Mouse (Mus musculus) thymus, postnatal 0 days (tissue): ENCODE data around the gene BC035947. TPM values are rescaled to one million over a fixed set of nuclear protein-coding genes. Genes with fewer than 3 reads are reported as not detected.
"Not testable (repeated sequence)": the region's sequence is repeated elsewhere in the genome, so short reads cannot be mapped to it uniquely, and the experiment has no call there.

Experiments used
- DNase-seq: peaks from one replicate; pipeline ENCODE4 v3.0.0-alpha.2; 2015; ENCODE audit warnings: low spot score
- polyA plus RNA-seq: library from polyadenylated mRNA; unstranded; fragments of >200 nt; fragmentation: Nextera tagmentation; extraction: Ambion mirVana; gene quantifications from 2 replicates; pipeline ENCODE4 v1.2.1, GENCODE M21; 2015

Gene BC035947
- polyA plus RNA-seq, 1 experiment from 2014 or later: not detected

DNA sequence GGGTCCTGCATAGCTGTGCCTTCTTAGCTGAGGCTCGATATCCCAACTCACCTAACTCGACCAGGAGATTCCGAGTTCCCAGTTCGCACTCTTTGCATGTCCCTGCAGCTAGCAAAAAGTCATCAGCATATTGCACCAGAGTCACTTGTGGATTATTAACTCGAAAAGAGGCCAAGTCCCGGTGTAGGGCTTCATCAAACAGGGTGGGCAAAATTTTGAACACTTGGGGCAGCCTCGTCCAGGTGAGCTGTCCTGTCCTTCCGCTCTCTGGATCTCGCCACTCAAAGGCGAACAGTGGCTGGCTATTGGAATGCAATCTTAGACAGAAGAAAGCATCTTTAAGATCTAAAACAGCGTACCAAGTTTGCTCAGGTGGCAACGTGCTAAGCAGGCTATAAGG lies 10.1 kb downstream of the BC035947 start:
- not testable (repeated sequence) for DNase-seq

DNA sequence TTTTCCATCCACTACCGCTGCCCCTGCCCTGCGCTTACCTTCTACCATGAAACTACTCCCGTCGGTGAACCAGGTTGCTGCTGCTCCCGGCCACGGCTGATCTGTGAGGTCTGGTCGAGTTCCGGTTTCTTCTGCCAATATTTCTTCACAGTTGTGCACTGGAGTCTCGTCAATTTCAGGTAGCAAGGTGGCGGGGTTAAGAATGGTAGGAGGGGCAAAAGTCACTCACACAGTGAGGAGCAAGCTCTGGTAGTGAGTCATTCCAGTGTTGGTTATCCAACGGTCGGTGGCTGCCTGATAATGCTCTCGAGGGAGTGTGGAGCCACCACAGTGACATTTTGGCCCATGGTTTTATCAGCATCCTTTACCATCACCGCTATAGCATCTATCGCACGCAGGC lies 10.9 kb downstream of the BC035947 start:
- no peak for DNase-seq

GRCm38 (mm10) chr1:78490143-78490542 lies 21.8 kb downstream of the BC035947 start:
- DNase-seq: no peak

GRCm38 (mm10) chr1:78488752-78489492 lies 23.0 kb downstream of the BC035947 start, which contains the start of gene Farsb:
TSS of gene Farsb (minus strand) at chr1:78488897.
- peak; percentile 92 for DNase-seq

- no peak for DNase-seq
Observed at GRCm38 (mm10) chr1:78488427-78488751, 23.6 kb downstream of the BC035947 start.

- no peak for DNase-seq
Observed at GRCm38 (mm10) chr1:78484361-78484760, 27.6 kb downstream of the BC035947 start.

GRCm38 (mm10) chr1:78483430-78483829 lies 28.5 kb downstream of the BC035947 start:
- no peak for DNase-seq

DNA sequence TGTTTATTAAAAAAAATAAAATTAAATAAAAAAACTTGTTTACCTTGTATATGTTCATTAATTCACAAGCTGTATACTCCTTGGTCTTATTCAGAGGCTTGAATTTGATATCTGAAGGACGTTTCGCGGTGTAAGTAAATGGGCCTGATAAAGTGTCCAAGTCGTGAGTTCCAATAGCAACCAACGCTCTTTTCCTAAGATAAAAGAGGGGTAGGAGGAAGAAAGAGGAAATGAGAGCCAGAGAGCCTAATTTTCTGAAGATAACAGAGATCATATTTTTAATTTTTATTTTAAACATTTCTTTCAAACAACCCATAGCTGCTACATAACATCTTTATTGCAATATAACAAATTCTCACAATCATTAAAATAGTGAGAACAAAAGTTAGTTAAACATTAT lies 39.5 kb downstream of the BC035947 start:
- no peak for DNase-seq

DNA sequence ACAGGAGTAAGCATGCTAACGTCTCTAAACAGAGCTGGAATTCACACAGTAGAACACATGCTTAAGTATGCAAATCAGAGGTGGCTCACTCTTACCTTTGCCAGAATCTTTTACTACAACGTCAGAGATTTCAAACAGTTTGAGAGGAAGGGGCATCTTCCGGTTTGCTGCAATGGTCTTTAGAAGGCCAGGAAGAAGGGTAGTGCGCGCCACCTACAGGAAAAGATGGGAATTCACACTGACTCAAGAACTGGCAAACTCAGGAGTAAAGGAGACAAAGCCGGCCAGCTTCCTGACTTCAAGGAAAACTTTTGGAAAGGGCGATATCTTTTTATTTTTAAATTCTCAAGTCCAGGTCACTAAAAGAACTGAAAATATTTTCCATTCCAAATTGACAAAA lies 57.3 kb downstream of the BC035947 start:
- peak; percentile 15 for DNase-seq

GRCm38 (mm10) chr1:78453886-78454285 lies 58.1 kb downstream of the BC035947 start:
- no peak for DNase-seq

DNA sequence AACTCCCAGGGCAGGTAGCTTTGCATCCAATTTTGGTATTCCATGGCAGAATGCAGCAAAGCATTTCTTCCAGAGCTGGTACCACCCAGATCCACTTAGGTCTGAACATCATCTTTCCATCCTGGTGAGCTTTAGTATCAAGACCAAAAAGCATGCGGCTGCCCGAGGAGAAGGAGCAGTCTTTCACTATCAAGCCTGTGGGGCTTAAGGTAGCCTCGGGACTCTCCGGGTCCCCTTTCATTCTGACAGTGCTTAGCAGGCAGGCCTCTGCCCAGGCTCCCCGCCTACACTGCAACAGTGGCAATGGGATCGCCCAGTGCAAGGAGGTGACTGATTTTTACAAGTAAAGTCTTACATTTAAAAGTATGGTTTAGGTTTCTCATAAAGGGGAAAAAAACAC lies 59.4 kb downstream of the BC035947 start:
- DNase-seq: no peak

- no peak for DNase-seq
Observed at GRCm38 (mm10) chr1:78451070-78451854, 60.7 kb downstream of the BC035947 start.

DNA sequence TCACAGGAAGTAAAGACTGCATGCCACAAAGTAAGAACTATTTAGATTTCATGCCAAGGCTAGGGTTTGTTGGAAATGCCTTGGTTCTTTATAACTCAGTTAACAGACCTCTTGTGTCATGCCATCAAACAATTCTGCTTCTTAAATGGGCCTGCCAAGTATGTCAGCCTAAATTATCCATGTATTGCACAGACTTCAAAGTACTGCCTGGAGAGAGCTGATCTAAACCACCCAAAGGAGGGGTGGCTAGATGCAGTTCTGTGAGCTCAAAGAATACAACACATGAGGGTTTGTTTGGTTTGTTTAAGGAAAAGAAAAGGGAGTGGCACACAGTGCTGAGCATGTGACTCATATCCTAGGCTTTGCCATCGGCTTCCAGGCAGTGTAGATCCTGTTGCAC lies 63.9 kb downstream of the BC035947 start:
- DNase-seq: no peak

Other genes starting within 250 kb of the BC035947 start
- gene Sgpp2, start 201.8 kb downstream of the BC035947 start, polyA plus RNA-seq: 0.12 and 0.29 TPM in 2 replicates
- 122 and 141 TPM in 2 replicates for gene Farsb, start 23.3 kb downstream of the BC035947 start, polyA plus RNA-seq
- 0.39 and 0.90 TPM in 2 replicates for gene Mogat1, start 1.2 kb downstream of the BC035947 start, polyA plus RNA-seq
- gene Acsl3, start 145.7 kb upstream of the BC035947 start, polyA plus RNA-seq: 31.1 and 32.4 TPM in 2 replicates
- 3.1 and 3.5 TPM in 2 replicates for gene Utp14b, start 145.9 kb upstream of the BC035947 start, polyA plus RNA-seq